Mouse (Mus musculus): ENCODE results near the gene Plcxd2. TPM values are rescaled to one million over a fixed set of nuclear protein-coding genes. Genes with fewer than 3 reads are reported as not detected.

Gene Plcxd2
- 0.50 and 0.74 TPM in 2 replicates for polyA plus RNA-seq (2012; rRNA removed)

- peak; percentile 42 for DNase-seq (ENCODE audit: low read depth)
Measured at GRCm38 (mm10) chr16:46010153-46010905, at the start of gene Plcxd2. Plcxd2 (minus strand) TSS chr16:46010218.

GRCm38 (mm10) chr16:46046906-46047305, 36.9 kb upstream of the Plcxd2 start:
- no peak for DNase-seq (ENCODE audit: low read depth)

- no peak for DNase-seq (ENCODE audit: low read depth)
Measured at GRCm38 (mm10) chr16:46036261-46036660, 26.2 kb upstream of the Plcxd2 start.

- no peak for DNase-seq (ENCODE audit: low read depth)
Measured at GRCm38 (mm10) chr16:46033896-46034295, 23.9 kb upstream of the Plcxd2 start.

- DNase-seq (ENCODE audit: low read depth): no peak
Measured at GRCm38 (mm10) chr16:46022958-46023491, 13.0 kb upstream of the Plcxd2 start.

- DNase-seq (ENCODE audit: low read depth): no peak
Measured at GRCm38 (mm10) chr16:46022189-46022928, 12.3 kb upstream of the Plcxd2 start.

GRCm38 (mm10) chr16:46021302-46021701, 11.3 kb upstream of the Plcxd2 start:
- DNase-seq (ENCODE audit: low read depth): no peak

GRCm38 (mm10) chr16:46020396-46020795, 10.4 kb upstream of the Plcxd2 start:
- DNase-seq (ENCODE audit: low read depth): no peak

- DNase-seq (ENCODE audit: low read depth): no peak
Measured at GRCm38 (mm10) chr16:46019799-46020198, 9.8 kb upstream of the Plcxd2 start.

GRCm38 (mm10) chr16:46019359-46019758, 9.3 kb upstream of the Plcxd2 start:
- DNase-seq (ENCODE audit: low read depth): no peak

- no peak for DNase-seq (ENCODE audit: low read depth)
Measured at GRCm38 (mm10) chr16:46011696-46012095, 1.7 kb upstream of the Plcxd2 start.

GRCm38 (mm10) chr16:46010906-46011220, 845 bp upstream of the Plcxd2 start:
- DNase-seq (ENCODE audit: low read depth): no peak

GRCm38 (mm10) chr16:46009717-46010116, 301 bp downstream of the Plcxd2 start:
- DNase-seq (ENCODE audit: low read depth): no peak

GRCm38 (mm10) chr16:46008766-46009165, 1.3 kb downstream of the Plcxd2 start:
- DNase-seq (ENCODE audit: low read depth): no peak

GRCm38 (mm10) chr16:46008036-46008605, 1.9 kb downstream of the Plcxd2 start:
- no peak for DNase-seq (ENCODE audit: low read depth)

- DNase-seq (ENCODE audit: low read depth): no peak
Measured at GRCm38 (mm10) chr16:46006261-46006660, 3.8 kb downstream of the Plcxd2 start.

GRCm38 (mm10) chr16:46001550-46002166, 8.4 kb downstream of the Plcxd2 start:
- no peak for DNase-seq (ENCODE audit: low read depth)

- DNase-seq (ENCODE audit: low read depth): no peak
Measured at GRCm38 (mm10) chr16:46000976-46001375, 9.0 kb downstream of the Plcxd2 start.

- no peak for DNase-seq (ENCODE audit: low read depth)
Measured at GRCm38 (mm10) chr16:45999374-46000191, 10.4 kb downstream of the Plcxd2 start.

GRCm38 (mm10) chr16:45998231-45998630, 11.8 kb downstream of the Plcxd2 start:
- DNase-seq (ENCODE audit: low read depth): no peak

Measured in gonadal fat pad, adult 2 months (tissue).